Mouse (Mus musculus) megakaryocyte progenitor cell, adult 5-6 weeks (primary cell): ENCODE measurements around the gene Sort1. TPM values are rescaled to one million over a fixed set of nuclear protein-coding genes. Genes with fewer than 3 reads are reported as not detected.

Source experiments
- ATAC-seq: replicated peaks from 2 replicates; pipeline ENCODE4 v1.8.0; 2016; ENCODE audit warnings: mild to moderate bottlenecking, moderate TSS enrichment, inconsistent platforms; ENCODE audit not compliant: poor library complexity
- total RNA-seq, 2 experiments: library from RNA; stranded (forward) in 1 of 2; stranded (reverse) in 1 of 2; fragments of 157-497, 149-512 nt in 1 of 2; fragments of 200-1000 nt in 1 of 2; gene quantifications; 2 replicates each; pipeline versions ENCODE4 v1.2.3 to v1.2.4; 2015 to 2017

The Sort1 gene
- total RNA-seq, 2 experiments from 2014 or later: 51.2 to 53.8 TPM

GRCm38 (mm10) chr3:108325521-108325920 lies 41.6 kb downstream of the Sort1 start:
- ATAC-seq: no peak

- no peak for ATAC-seq
Observed at GRCm38 (mm10) chr3:108327275-108327674, 43.4 kb downstream of the Sort1 start.

GRCm38 (mm10) chr3:108327916-108328315 lies 44.0 kb downstream of the Sort1 start:
- ATAC-seq: no peak

- ATAC-seq: peak; percentile 89
Observed at GRCm38 (mm10) chr3:108328441-108328841, 44.6 kb downstream of the Sort1 start.

- no peak for ATAC-seq
Observed at GRCm38 (mm10) chr3:108330812-108331211, 46.9 kb downstream of the Sort1 start.

- no peak for ATAC-seq
Observed at GRCm38 (mm10) chr3:108336878-108337277, 53.0 kb downstream of the Sort1 start.

- ATAC-seq: no peak
Observed at GRCm38 (mm10) chr3:108341040-108341439, 57.2 kb downstream of the Sort1 start.

- no peak for ATAC-seq
Observed at GRCm38 (mm10) chr3:108342185-108342584, 58.3 kb downstream of the Sort1 start.

GRCm38 (mm10) chr3:108345855-108346254 lies 62.0 kb downstream of the Sort1 start:
- peak; percentile 61 for ATAC-seq

- ATAC-seq: 0 out of 2 replicates have a peak, but pooled peaks have one; percentile 29
Observed at GRCm38 (mm10) chr3:108348376-108348775, 64.5 kb downstream of the Sort1 start.

- no peak for ATAC-seq
Observed at GRCm38 (mm10) chr3:108355245-108355644, 71.4 kb downstream of the Sort1 start.

- ATAC-seq: no peak
Observed at GRCm38 (mm10) chr3:108357051-108357450, 73.2 kb downstream of the Sort1 start.

GRCm38 (mm10) chr3:108358445-108358844 lies 74.6 kb downstream of the Sort1 start:
- no peak for ATAC-seq

- ATAC-seq: 0 out of 2 replicates have a peak, but pooled peaks have one; percentile 20
Observed at GRCm38 (mm10) chr3:108360894-108361293, 77.0 kb downstream of the Sort1 start.

- no peak for ATAC-seq
Observed at GRCm38 (mm10) chr3:108363626-108364025, 79.7 kb downstream of the Sort1 start.

- peak; percentile 12; the same call in 1 of the 2 replicates for ATAC-seq
Observed at GRCm38 (mm10) chr3:108364270-108364995, 80.6 kb downstream of the Sort1 start, which contains the start of gene Mybphl. TSS of gene Mybphl (plus strand) at chr3:108364911.

- ATAC-seq: no peak
Observed at GRCm38 (mm10) chr3:108367173-108367572, 83.3 kb downstream of the Sort1 start.

- no peak for ATAC-seq
Observed at GRCm38 (mm10) chr3:108367828-108368227, 83.9 kb downstream of the Sort1 start.

- ATAC-seq: peak; percentile 56
Observed at GRCm38 (mm10) chr3:108368721-108369120, 84.8 kb downstream of the Sort1 start.

GRCm38 (mm10) chr3:108372274-108372673 lies 88.4 kb downstream of the Sort1 start:
- no peak for ATAC-seq

- no peak for ATAC-seq
Observed at GRCm38 (mm10) chr3:108372691-108373090, 88.8 kb downstream of the Sort1 start.

- ATAC-seq: peak; percentile 10; the same call in 1 of the 2 replicates
Observed at GRCm38 (mm10) chr3:108378875-108379663, 95.2 kb downstream of the Sort1 start.
